Comparison of ENCODE assay signal across 18 mouse cellular contexts in genomic region chr11:55400863-55401262, GRCm38 (mm10). TPM values are rescaled to one million over a fixed set of nuclear protein-coding genes. Genes with fewer than 3 reads are reported as not detected.
"Had no signal": no experiment of that assay in that cellular context is flagged by ENCODE, and none has a peak within 500 bp of the region (broad histone marks: within the 10 kb centered on the region; RNA-seq: fewer than 3 reads in every experiment).

No protein-coding gene starts in this region.

- H3K4me1 ChIP-seq: limb, embryonic 12.5 days; liver, embryonic 15.5 days; midbrain, embryonic 15.5 days; neural tube, embryonic 12.5 days had no signal

- H3K4me3 ChIP-seq: layer of hippocampus, adult 2 months; limb, embryonic 12.5 days; liver, embryonic 15.5 days; megakaryocyte, embryonic 14.5 days; midbrain, embryonic 15.5 days; neural tube, embryonic 12.5 days had no signal

- H3K27me3 ChIP-seq: limb, embryonic 12.5 days; liver, embryonic 15.5 days; midbrain, embryonic 15.5 days; neural tube, embryonic 12.5 days had no signal

- H3K4me2 ChIP-seq: limb, embryonic 12.5 days; liver, embryonic 15.5 days; midbrain, embryonic 11.5 days; midbrain, embryonic 15.5 days; neural tube, embryonic 12.5 days had no signal

- ATAC-seq: hindbrain, embryonic 16.5 days; inflammation-experienced regulatory T-cells, adult 6 months; midbrain, embryonic 15.5 days had no signal

- DNase-seq: kidney, adult 9 months; kidney, postnatal 36 days; retina, postnatal 1 day; right cerebral cortex, postnatal 4 days; spleen, adult 18-20 months; thymus, adult 18-20 months; thymus, postnatal 14 days had no signal

- H3K9me3 ChIP-seq: limb, embryonic 12.5 days; liver, embryonic 15.5 days; megakaryocyte, embryonic 14.5 days; midbrain, embryonic 15.5 days; neural tube, embryonic 12.5 days had no signal

- H3K36me3 ChIP-seq: liver, embryonic 15.5 days; midbrain, embryonic 15.5 days had no signal

- H3K27ac ChIP-seq: kidney, postnatal 0 days; layer of hippocampus, adult 2 months; limb, embryonic 12.5 days; liver, embryonic 15.5 days; macrophage; midbrain, embryonic 15.5 days; neural tube, embryonic 12.5 days had no signal

- H3K9ac ChIP-seq: limb, embryonic 12.5 days; liver, embryonic 15.5 days; midbrain, embryonic 15.5 days; neural tube, embryonic 12.5 days had no signal

RNA-seq across cellular contexts. Expression of gene Sparc, which starts 22.1 kb away (rescaled TPM):
- polyA plus RNA-seq: inflammation-experienced regulatory T-cells, adult 6 months had no signal
